Mouse (Mus musculus): ENCODE data around the gene Prss22.

GRCm38 (mm10) chr17:24020696-24021095, 22.8 kb upstream of the Prss22 start:
- no peak for TF ChIP-seq EP300 (IDR thresholded peaks at IDR 0.05; ENCODE audit: low read depth)
- no peak for TF ChIP-seq CTCF (IDR thresholded peaks at IDR 0.05; ENCODE audit: low read depth)

All from liver, embryonic 14.5 days (tissue).